Mouse (Mus musculus) heart, embryonic 14.5 days (tissue): ENCODE results near the gene Rho. TPM values are rescaled to one million over a fixed set of nuclear protein-coding genes. Genes with fewer than 3 reads are reported as not detected.

Source experiments
- ATAC-seq: fragments of 200-750 bp; cut with Nextera tagmentation; 2 replicates; pipeline ENCODE4 v1.8.0; 2017; ENCODE audit warnings: low read depth, moderate TSS enrichment; ENCODE audit not compliant: insufficient number of reproducible peaks, insufficient read depth, low FRiP score
- H3K27ac ChIP-seq, 2 experiments: fragments of 200-500 bp in 1 of 2; fragments of 300-500 bp in 1 of 2; sonication (generic) in 1 of 2; replicated peaks in 1 of 2; 2 replicates each; pipeline ENCODE4 v1.5.1; 2012 to 2014; ENCODE audit warnings: low read depth in 2 of 2, low read length in 2 of 2, control low read depth in 1 of 2, mild to moderate bottlenecking in 1 of 2, mixed read lengths in 1 of 2; ENCODE audit not compliant: control insufficient read depth in 1 of 2, insufficient read depth in 1 of 2
- H3K27me3 ChIP-seq: fragments of 300-500 bp; sonication (generic); 2 replicates; pipeline ENCODE4 v1.6.1; 2014; ENCODE audit warnings: mild to moderate bottlenecking, low read length, control low read depth; ENCODE audit not compliant: control insufficient read depth, insufficient read depth
- H3K36me3 ChIP-seq: fragments of 300-500 bp; sonication (generic); 2 replicates; pipeline ENCODE4 v1.6.1; 2014; ENCODE audit warnings: mild to moderate bottlenecking, control low read depth, low read length, mixed read lengths; ENCODE audit not compliant: control insufficient read depth, insufficient read depth
- H3K4me1 ChIP-seq, 2 experiments: fragments of 200-500 bp in 1 of 2; fragments of 300-500 bp in 1 of 2; sonication (generic) in 1 of 2; 2 replicates each; pipeline ENCODE4 v1.6.1; 2012 to 2014; ENCODE audit warnings: low read length in 2 of 2, control low read depth in 1 of 2, mixed read lengths in 1 of 2; ENCODE audit not compliant: control insufficient read depth in 2 of 2, insufficient read depth in 2 of 2
- H3K4me2 ChIP-seq: fragments of 300-500 bp; sonication (generic); 2 replicates; pipeline ENCODE4 v1.6.1; 2014; ENCODE audit warnings: mild to moderate bottlenecking, low read length
- H3K4me3 ChIP-seq, 2 experiments: fragments of 200-500 bp in 1 of 2; fragments of 300-500 bp in 1 of 2; sonication (generic) in 1 of 2; 2 replicates each; pipeline ENCODE4 v1.5.1; 2012 to 2014; ENCODE audit warnings: low read length in 2 of 2, mild to moderate bottlenecking in 2 of 2, control low read depth in 1 of 2, low read depth in 1 of 2, moderate library complexity in 1 of 2; ENCODE audit not compliant: control insufficient read depth in 1 of 2, insufficient read depth in 1 of 2
- H3K9ac ChIP-seq: fragments of 300-500 bp; sonication (generic); 2 replicates; pipeline ENCODE4 v1.6.1; 2014; ENCODE audit warnings: mild to moderate bottlenecking, low read length
- H3K9me3 ChIP-seq: fragments of 300-500 bp; sonication (generic); 2 replicates; pipeline ENCODE4 v1.6.1; 2016; ENCODE audit warnings: low read length, control low read depth; ENCODE audit not compliant: control insufficient read depth
- WGBS: fragments of 180-500 bp; shearing (Covaris S2); extraction: QIAGEN DNeasy Blood & Tissue Kit; methylation state at CpG from one replicate; pipeline ENCODE4 v1.1.7; 2014; 5-methylcytosine and 5-hydroxymethylcytosine counted together
- polyA plus RNA-seq: library from polyadenylated mRNA; unstranded; fragments of >200 nt; fragmentation: Nextera tagmentation; extraction: Ambion mirVana; gene quantifications from 2 replicates; pipeline ENCODE4 v1.2.1, GENCODE M21; 2014

Gene Rho
- polyA plus RNA-seq, 1 experiment from 2014 or later = not detected

GRCm38 (mm10) chr6:115961743-115962142 is 30.2 kb downstream of the Rho start:
- WGBS = 77% methylated on average over 3 of the region's 3 CpGs
- Histone ChIP-seq H3K36me3 (peaks cover 67% of the 10 kb centered on the region), H3K27me3 (no peaks in the 10 kb centered on the region), H3K4me2 (no peak overlapping the region), H3K9me3 (no peaks in the 10 kb centered on the region), H3K9ac (0 out of 2 replicates have a peak overlapping the region, but pooled peaks have one; percentile 11), H3K4me1 (peaks cover 22 to 30% of the 10 kb centered on the region in 2 experiments), H3K4me3 (no peak overlapping the region), H3K27ac (no peak overlapping the region)
- ATAC-seq = no peak

DNA sequence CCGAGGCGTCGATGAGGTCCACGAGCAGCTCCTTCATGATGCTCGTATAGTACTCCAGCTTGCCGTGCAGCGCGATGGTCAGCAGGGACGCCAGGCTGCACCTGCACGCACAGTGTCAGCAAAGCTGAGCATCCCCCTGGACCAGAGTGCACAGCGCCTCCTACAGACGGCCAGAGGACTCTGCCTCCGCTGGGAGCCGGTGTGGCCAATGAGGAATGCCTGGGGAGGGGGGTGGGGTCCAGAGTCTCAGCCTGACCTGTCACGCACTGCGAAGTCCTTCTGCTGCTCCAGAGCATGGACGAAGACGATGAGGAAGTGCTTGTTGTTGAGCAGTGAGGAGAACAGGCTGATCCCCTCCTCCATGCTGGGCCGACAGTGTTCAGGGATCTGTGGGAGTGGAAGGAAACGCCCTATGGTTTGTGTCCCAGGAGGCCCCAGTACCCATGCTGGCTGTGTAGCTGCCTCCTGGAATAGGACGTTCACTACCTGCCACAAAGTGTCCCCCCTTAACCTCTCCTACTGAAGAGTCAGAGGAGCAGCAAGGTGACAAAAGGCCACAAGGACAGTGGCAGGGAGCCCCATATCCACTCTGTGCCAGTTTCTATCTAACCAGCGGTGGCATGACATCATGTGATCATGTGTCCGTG is 31.0 kb downstream of the Rho start:
- Histone ChIP-seq H3K27me3 (no peaks in the 10 kb centered on the region), H3K36me3 (peaks cover 72% of the 10 kb centered on the region), H3K4me2 (no peak overlapping the region), H3K4me1 (peaks cover 14 to 22% of the 10 kb centered on the region in 2 experiments), H3K9ac (no peak overlapping the region), H3K9me3 (no peaks in the 10 kb centered on the region), H3K4me3 (no peak overlapping the region), H3K27ac (no peak overlapping the region)
- 47% methylated on average over 23 of the region's 23 CpGs for WGBS
- ATAC-seq = no peak

- Histone ChIP-seq H3K27ac (no peak overlapping the region), H3K4me3 (no peak overlapping the region), H3K9me3 (no peaks in the 10 kb centered on the region), H3K9ac (no peak overlapping the region), H3K27me3 (no peaks in the 10 kb centered on the region), H3K4me2 (no peak overlapping the region), H3K4me1 (peaks cover 11 to 17% of the 10 kb centered on the region in 2 experiments; a peak in 3 of 4 replicates), H3K36me3 (peaks cover 70% of the 10 kb centered on the region)
- ATAC-seq = no peak
- 75% methylated on average over 8 of the region's 9 CpGs for WGBS
These were observed 32.1 kb downstream of the Rho start for GRCm38 (mm10) chr6:115963656-115964055.

- WGBS = 88% methylated on average over 19 of the region's 19 CpGs
- Histone ChIP-seq H3K4me1 (peaks cover 11 to 16% of the 10 kb centered on the region in 2 experiments), H3K36me3 (peaks cover 68% of the 10 kb centered on the region)
These were observed 34.8 kb downstream of the Rho start for GRCm38 (mm10) chr6:115966227-115966966.

DNA sequence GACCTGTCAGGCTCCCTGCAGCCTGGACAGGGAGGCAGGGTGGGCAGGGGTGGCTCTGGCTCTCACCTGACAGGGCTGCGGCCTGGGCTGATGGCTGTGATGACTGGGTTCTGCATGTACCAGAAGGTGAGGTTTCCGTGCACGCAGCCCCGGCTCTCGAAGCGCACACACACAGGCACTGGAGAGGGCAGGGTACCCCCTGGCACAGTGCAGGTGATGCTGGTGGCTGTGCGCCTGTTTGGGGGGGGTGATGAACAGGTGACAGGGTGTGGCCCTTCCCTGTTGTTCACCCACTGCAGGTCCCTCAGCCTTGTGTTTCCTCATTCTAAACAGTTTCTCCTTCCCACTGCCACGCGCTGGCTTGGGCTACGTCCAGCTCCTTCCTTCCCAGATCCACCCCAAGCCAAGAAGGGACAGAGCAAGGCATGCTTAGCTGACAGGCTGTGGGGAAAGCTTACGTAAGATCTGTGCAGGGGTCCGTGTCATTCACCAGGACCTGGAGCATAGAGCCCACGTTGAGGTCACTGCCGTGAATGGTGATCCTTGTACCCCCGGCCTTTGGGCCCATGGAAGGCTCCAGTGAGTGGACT is 35.8 kb downstream of the Rho start:
- 94% methylated on average over 15 of the region's 15 CpGs for WGBS
- Histone ChIP-seq H3K4me3 (no peak overlapping the region), H3K9ac (no peak overlapping the region), H3K36me3 (peaks cover 69% of the 10 kb centered on the region), H3K27ac (no peak overlapping the region), H3K9me3 (no peaks in the 10 kb centered on the region), H3K4me1 (peaks cover 20 to 26% of the 10 kb centered on the region in 2 experiments), H3K27me3 (no peaks in the 10 kb centered on the region), H3K4me2 (no peak overlapping the region)
- ATAC-seq = no peak

More at GRCm38 (mm10) chr6:115966227-115966966, 34.8 kb downstream of the Rho start:
- Histone ChIP-seq H3K4me3 (no peak overlapping the region), H3K9me3 (no peaks in the 10 kb centered on the region), H3K9ac (no peak overlapping the region), H3K27me3 (no peaks in the 10 kb centered on the region), H3K4me2 (no peak overlapping the region), H3K27ac (no peak overlapping the region)
- ATAC-seq = no peak

GRCm38 (mm10) chr6:115968086-115968485 is 36.5 kb downstream of the Rho start:
- Histone ChIP-seq H3K9ac (no peak overlapping the region), H3K27ac (no peak overlapping the region), H3K36me3 (peaks cover 64% of the 10 kb centered on the region), H3K9me3 (no peaks in the 10 kb centered on the region), H3K27me3 (no peaks in the 10 kb centered on the region), H3K4me2 (no peak overlapping the region), H3K4me1 (peaks cover 24 to 27% of the 10 kb centered on the region in 2 experiments), H3K4me3 (no peak overlapping the region)
- WGBS = 69% methylated on average over 5 of the region's 5 CpGs
- ATAC-seq = no peak

- peaks cover 59% of the 10 kb centered on the region for H3K36me3 ChIP-seq
- H3K4me3 ChIP-seq = no peak overlapping the region
- 87% methylated on average over 6 of the region's 6 CpGs for WGBS
- H3K4me1 ChIP-seq = peaks cover 24 to 27% of the 10 kb centered on the region in 2 experiments
- H3K27me3 ChIP-seq = no peaks in the 10 kb centered on the region
- ATAC-seq = no peak
- H3K4me2 ChIP-seq = no peak overlapping the region
- no peaks in the 10 kb centered on the region for H3K9me3 ChIP-seq
- no peak overlapping the region for H3K27ac ChIP-seq
- no peak overlapping the region for H3K9ac ChIP-seq
These were observed 37.2 kb downstream of the Rho start for GRCm38 (mm10) chr6:115968700-115969099.
